Mouse (Mus musculus): Measurements from ENCODE around the gene Gm49345. TPM values are rescaled to one million over a fixed set of nuclear protein-coding genes. Genes with fewer than 3 reads are reported as not detected.

Gm49345 gene
- total RNA-seq, 2 experiments from 2014 or later, result 0.13 to 1.6 TPM

DNA sequence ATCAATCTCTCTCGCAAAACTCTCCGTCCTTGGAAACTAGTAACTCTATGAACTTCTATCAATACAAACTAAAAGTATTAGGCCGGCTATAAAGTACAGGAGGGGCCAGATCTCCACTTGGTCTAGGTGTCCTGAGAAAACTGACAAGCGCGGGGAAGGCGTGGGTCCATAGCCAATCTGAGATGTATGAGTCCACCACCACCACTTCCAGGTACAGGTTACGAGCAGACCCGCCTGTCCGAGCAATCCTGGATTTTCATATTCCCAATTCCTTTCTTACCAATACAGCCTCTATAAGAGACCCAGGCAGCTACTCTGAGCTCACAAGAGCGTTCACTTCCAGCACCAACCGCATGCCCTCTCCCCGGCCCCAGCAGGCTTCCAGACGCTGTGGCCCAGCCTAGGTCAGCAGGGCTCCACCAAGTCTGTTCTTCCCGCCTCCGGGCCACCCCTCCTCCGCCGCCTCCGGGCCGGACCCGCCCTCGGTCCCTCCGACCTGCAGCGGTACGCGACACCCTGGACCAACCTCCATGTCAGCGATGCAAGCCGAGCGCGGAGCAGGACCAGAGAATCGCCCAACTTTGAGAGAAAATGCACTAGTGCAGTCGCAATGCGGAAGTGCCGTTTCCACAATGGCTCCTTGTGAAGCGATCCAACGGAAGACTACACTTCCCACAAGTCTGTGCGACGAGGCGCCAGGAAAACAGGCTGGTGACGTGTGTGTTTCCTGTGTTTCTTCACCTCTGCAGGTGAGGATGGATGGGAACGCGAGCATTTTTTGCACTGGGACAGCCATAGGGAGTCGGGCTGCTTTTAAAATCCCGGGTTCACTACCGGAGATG, 84.8 kb downstream of the Gm49345 start:
- Histone ChIP-seq H3K4me3 (peak overlapping the region; percentile 98), H3K27ac (peak overlapping the region; percentile 87)
- DNase-seq, result peak; percentile 83
- TF ChIP-seq CTCF (IDR thresholded peaks at IDR 0.05), result no peak
- intact Hi-C loops (cut with DNase I), result loop anchor here (2.0 kb wide), 1 partner anchor 26 kb away; the partner anchor contains the start of genes Gm26965 and Zfp87

DNA sequence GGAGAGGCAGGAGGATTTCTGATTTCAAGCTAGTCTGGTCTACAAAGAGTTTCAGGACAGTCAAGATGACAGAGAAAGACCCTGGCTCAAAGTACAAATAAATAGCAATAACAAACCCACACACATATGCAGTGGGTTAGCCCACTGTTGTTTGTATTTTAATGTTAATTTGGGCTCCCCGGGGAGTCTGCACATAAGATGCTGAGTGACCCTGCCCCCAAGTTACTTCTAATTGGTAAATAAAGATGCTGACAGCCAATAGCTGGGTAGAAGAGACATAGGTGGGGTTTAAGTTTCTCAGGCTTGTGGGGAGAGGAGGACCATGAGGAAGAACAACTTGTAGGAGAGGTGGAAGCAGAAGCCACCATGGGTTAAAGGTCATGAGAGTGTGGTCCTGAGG, 91.6 kb downstream of the Gm49345 start:
- intact Hi-C loops (cut with DNase I), result no loop called here
- no peak for TF ChIP-seq CTCF (IDR thresholded peaks at IDR 0.05)
- no peak for DNase-seq
- Histone ChIP-seq H3K4me3 (no peak overlapping the region), H3K27ac (no peak overlapping the region)

Other genes starting within 250 kb of the Gm49345 start
- 1 to 10 TPM; 1.0 to 1.7 TPM for gene Zfp429, start 237.9 kb downstream of the Gm49345 start, total RNA-seq (2021)
- gene Zfp459, start 216.4 kb downstream of the Gm49345 start, total RNA-seq (2021), result 1 to 10 TPM in 1 of 2 experiments, under 1 TPM in 1; 0.92 to 1.2 TPM
- gene Zfp874a, start 186.1 kb downstream of the Gm49345 start, total RNA-seq (2021), result 1 to 10 TPM; 6.5 to 8.3 TPM
- 10 to 100 TPM; 13.4 to 13.8 TPM for gene Zfp874b, start 153.5 kb downstream of the Gm49345 start, total RNA-seq (2021)
- 1 to 10 TPM; 4.2 to 4.8 TPM for gene Zfp58, start 137.2 kb downstream of the Gm49345 start, total RNA-seq (2021)
- under 1 TPM in 1 of 2 experiments, not detected in 1; 0.20 TPM for gene Gm26965, start 111.6 kb downstream of the Gm49345 start, total RNA-seq (2021)
- 1 to 10 TPM; 3.5 to 5.2 TPM for gene Zfp87, start 111.6 kb downstream of the Gm49345 start, total RNA-seq (2021)
- 1 to 10 TPM; 2.3 TPM for gene Zfp748, start 83.9 kb downstream of the Gm49345 start, total RNA-seq (2021)
- gene Zfp729b, start 28.1 kb downstream of the Gm49345 start, total RNA-seq (2021), result 1 to 10 TPM; 2.4 to 3.4 TPM
- 1 to 10 TPM; 3.6 to 3.7 TPM for gene Zfp729a, start within 50 bp of the Gm49345 start, total RNA-seq (2021)
- gene Zfp738, start 49.3 kb upstream of the Gm49345 start, total RNA-seq (2021), result 1 to 10 TPM; 2.3 to 3.5 TPM
- 1 to 10 TPM; 3.5 to 4.8 TPM for gene Zfp65, start 91.4 kb upstream of the Gm49345 start, total RNA-seq (2021)
- gene Zfp85, start 117.5 kb upstream of the Gm49345 start, total RNA-seq (2021), result 1 to 10 TPM; 1.6 TPM
- gene Zfp493, start 141.9 kb upstream of the Gm49345 start, total RNA-seq (2021), result 1 to 10 TPM; 3.6 to 5.5 TPM
- gene Zfp273, start 176.0 kb upstream of the Gm49345 start, total RNA-seq (2021), result 1 to 10 TPM; 1.6 to 1.8 TPM
- 1 to 10 TPM in 1 of 2 experiments, under 1 TPM in 1; 0.64 to 1.1 TPM for gene Gm10037, start 193.3 kb upstream of the Gm49345 start, total RNA-seq (2021)
- not detected for gene BC048507, start 225.6 kb upstream of the Gm49345 start, total RNA-seq (2021)

All from gastrocnemius, adult 2 months (tissue).